Mouse (Mus musculus) skeletal muscle tissue, adult 2 months (tissue): ENCODE data around the gene Galt.
"Not testable (repeated sequence)": the region's sequence is repeated elsewhere in the genome, so short reads cannot be mapped to it uniquely, and the experiment has no call there.

Experiments
- DNase-seq: peaks from one replicate; pipeline ENCODE4 v3.0.0-alpha.2; 2012; ENCODE audit warnings: low read depth, low spot score

The Galt gene

GRCm38 (mm10) chr4:41774506-41774905, 19.5 kb downstream of the Galt start:
- not testable (repeated sequence) for DNase-seq

- not testable (repeated sequence) for DNase-seq
Observed at GRCm38 (mm10) chr4:41775840-41776239, 20.8 kb downstream of the Galt start.

GRCm38 (mm10) chr4:41781271-41781670, 26.2 kb downstream of the Galt start:
- not testable (repeated sequence) for DNase-seq

DNA sequence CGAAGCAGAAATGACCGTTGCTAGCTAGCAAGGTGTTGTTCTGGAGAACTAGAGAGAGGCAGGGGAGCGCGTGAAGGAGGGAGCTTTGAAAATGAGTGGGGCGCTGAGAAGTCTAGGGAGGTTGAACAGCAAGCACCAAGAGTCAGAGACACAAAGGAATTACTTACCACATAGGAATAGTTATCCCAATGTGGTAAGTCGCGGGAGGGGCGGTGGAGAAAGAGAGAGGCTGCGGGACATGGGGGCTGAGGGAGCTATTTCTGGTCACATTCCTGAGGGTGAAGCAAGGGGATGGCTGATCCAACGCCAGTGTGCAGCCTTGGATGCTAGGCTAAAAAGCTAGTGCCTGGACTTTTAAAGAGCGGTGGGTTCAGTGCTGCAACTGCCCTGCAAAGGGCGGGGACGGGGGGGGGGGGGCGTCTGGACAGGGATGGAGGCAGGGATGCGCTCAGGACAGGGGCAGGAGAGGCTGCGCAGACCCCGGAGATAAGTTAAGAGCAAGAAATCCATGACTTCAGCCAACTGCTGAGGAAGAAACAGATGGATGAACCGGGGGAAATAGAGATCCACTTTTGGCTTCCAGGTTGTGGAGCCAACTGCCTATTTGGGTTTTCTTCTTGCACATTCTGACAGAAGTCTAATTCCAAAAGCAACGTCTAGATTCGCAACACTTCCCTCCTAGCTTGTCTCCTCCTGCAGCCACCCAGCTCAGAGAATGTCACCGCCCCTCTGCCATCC, 26.9 kb downstream of the Galt start:
- not testable (repeated sequence) for DNase-seq

GRCm38 (mm10) chr4:41782711-41783110, 27.7 kb downstream of the Galt start:
- DNase-seq = not testable (repeated sequence)

GRCm38 (mm10) chr4:41783197-41783596, 28.2 kb downstream of the Galt start:
- not testable (repeated sequence) for DNase-seq
